15 mouse cellular contexts compared by ENCODE assay signal in the genomic region with DNA sequence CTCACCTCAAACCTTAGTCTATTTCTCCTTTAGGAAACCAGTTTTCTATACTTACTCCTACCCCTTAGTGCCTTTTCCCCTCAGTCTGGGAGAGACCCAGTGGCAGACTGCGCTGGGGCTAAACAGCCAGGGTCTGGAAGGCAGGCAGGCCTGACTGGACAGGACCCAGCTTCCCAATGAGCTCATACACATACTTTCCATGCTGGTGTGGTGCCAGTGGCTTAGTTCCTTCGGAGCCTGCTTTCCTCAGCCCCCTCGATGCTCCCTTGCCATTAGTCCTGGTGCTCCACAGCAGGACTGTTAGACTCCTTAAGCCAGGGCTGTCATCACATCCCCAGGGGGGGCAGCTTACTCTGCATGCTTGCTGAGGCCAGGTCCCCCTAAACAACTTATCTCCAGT. TPM values are rescaled to one million over a fixed set of nuclear protein-coding genes. Genes with fewer than 3 reads are reported as not detected.
DNase-seq lines count a peak whose midpoint lies in the region; ATAC-seq and TF ChIP-seq lines count a peak whose summit lies in the region.
"Had no signal": no experiment of that assay in that cellular context is flagged by ENCODE, and none has a peak within 500 bp of the region (broad histone marks: within the 10 kb centered on the region; RNA-seq: fewer than 3 reads in every experiment).

No protein-coding gene starts in this region.

- H3K9me3 ChIP-seq in liver, embryonic 11.5 days (ENCODE audit: control insufficient read depth, low read length), result no peaks in the 10 kb centered on the region
- no peaks in the 10 kb centered on the region for H3K9me3 ChIP-seq in liver, postnatal 0 days (ENCODE audit: low read length)
- H3K9me3 ChIP-seq in limb, embryonic 14.5 days (ENCODE audit: control insufficient read depth, low read length), result no peaks in the 10 kb centered on the region
- H3K9me3 ChIP-seq: neural tube, embryonic 15.5 days had no signal

- TF ChIP-seq EP300 in liver, postnatal 0 days (IDR thresholded peaks at IDR 0.05; ENCODE audit: low read depth), result no peak

- peak overlapping the region; percentile 35 for H3K9ac ChIP-seq in liver, embryonic 11.5 days (ENCODE audit: low read depth, low read length)
- H3K9ac ChIP-seq in liver, postnatal 0 days (replicated peaks), result no peak overlapping the region
- no peak overlapping the region for H3K9ac ChIP-seq in limb, embryonic 14.5 days (ENCODE audit: low read depth, low read length, severe bottlenecking)
- H3K9ac ChIP-seq: neural tube, embryonic 15.5 days had no signal

- no peak overlapping the region for H3K4me3 ChIP-seq in cerebellum, adult 2 months (replicated peaks; ENCODE audit: insufficient read depth, low read depth, low read length)
- no peak overlapping the region for H3K4me3 ChIP-seq in liver, embryonic 11.5 days (ENCODE audit: low read depth, low read length)
- no peak overlapping the region for H3K4me3 ChIP-seq in liver, postnatal 0 days (ENCODE audit: low read depth, low read length)
- H3K4me3 ChIP-seq in limb, embryonic 14.5 days (replicated peaks; ENCODE audit: low read length), result no peak overlapping the region
- H3K4me3 ChIP-seq: neural tube, embryonic 15.5 days had no signal

- peak overlapping the region; percentile 5; the same call in 1 of the 2 replicates for H3K4me2 ChIP-seq in liver, embryonic 11.5 days
- H3K4me2 ChIP-seq in liver, postnatal 0 days (ENCODE audit: low read depth, low read length), result no peak overlapping the region
- H3K4me2 ChIP-seq in limb, embryonic 14.5 days (replicated peaks; ENCODE audit: low read depth, low read length, severe bottlenecking), result no peak overlapping the region
- H3K4me2 ChIP-seq: neural tube, embryonic 15.5 days had no signal

- no peak for TF ChIP-seq CTCF in cerebellum, adult 2 months (IDR thresholded peaks at IDR 0.05; ENCODE audit: borderline replicate concordance, insufficient read depth, low read depth, low read length)
- TF ChIP-seq CTCF in liver, postnatal 0 days (IDR thresholded peaks at IDR 0.05; ENCODE audit: low read depth), result no peak

- 35% methylated on average over 3 of the region's 3 CpGs for WGBS in cerebellum, adult 2 months
- WGBS in liver, embryonic 11.5 days, result 45% methylated on average over 3 of the region's 3 CpGs
- WGBS in liver, postnatal 0 days (ENCODE audit: insufficient replicate concordance), result 64% methylated on average over 3 of the region's 3 CpGs
- 58% methylated on average over 3 of the region's 3 CpGs for WGBS in limb, embryonic 14.5 days

- no peak for TF ChIP-seq POLR2A in cerebellum, adult 2 months (IDR thresholded peaks at IDR 0.05; ENCODE audit: borderline replicate concordance, insufficient read depth, low read length)
- no peak for TF ChIP-seq POLR2A in limb, embryonic 14.5 days (IDR thresholded peaks at IDR 0.05; ENCODE audit: borderline replicate concordance, extremely low read depth, insufficient read depth, insufficient read length)

- DNase-seq in cerebellum, postnatal 10 days, result peak; percentile 41 to 48
- DNase-seq in cerebellum, adult 2 months, result no peak
- DNase-seq in liver, embryonic 11.5 days (ENCODE audit: low spot score), result no peak
- no peak for DNase-seq in liver, postnatal 0 days
- DNase-seq in adipocyte (ENCODE audit: low spot score), result peak; percentile 55
- peak; percentile 63 for DNase-seq in limb, embryonic 14.5 days (ENCODE audit: low spot score)
- no peak for DNase-seq in embryo, embryonic 10.5 days (ENCODE audit: low spot score)
- DNase-seq: cerebellum, adult 18-20 months; left cerebral cortex, postnatal 4 days; right cerebral cortex, adult 18-20 months; thymus, adult 2 months had no signal

- 0 out of 2 replicates have a peak, but pooled peaks cover 3% of the 10 kb centered on the region for H3K36me3 ChIP-seq in liver, embryonic 11.5 days (ENCODE audit: control insufficient read depth, insufficient read depth, low read length)
- H3K36me3 ChIP-seq in liver, postnatal 0 days (replicated peaks; ENCODE audit: insufficient read depth, low read length), result no peaks in the 10 kb centered on the region; the same call in none of the 2 replicates
- peaks cover 15% of the 10 kb centered on the region for H3K36me3 ChIP-seq in limb, embryonic 14.5 days (ENCODE audit: control insufficient read depth, insufficient read depth, low read length)
- H3K36me3 ChIP-seq: neural tube, embryonic 15.5 days had no signal

- no peaks in the 10 kb centered on the region for H3K27me3 ChIP-seq in cerebellum, adult 2 months (ENCODE audit: control insufficient read depth, insufficient read depth, low read length)
- peaks cover 4% of the 10 kb centered on the region; the same call in 1 of the 2 replicates for H3K27me3 ChIP-seq in liver, embryonic 11.5 days (replicated peaks; ENCODE audit: control insufficient read depth, insufficient read depth, low read length)
- no peaks in the 10 kb centered on the region for H3K27me3 ChIP-seq in liver, postnatal 0 days (ENCODE audit: insufficient read depth, low read length)
- no peaks in the 10 kb centered on the region for H3K27me3 ChIP-seq in limb, embryonic 14.5 days (ENCODE audit: control insufficient read depth, insufficient read depth, low read length)
- H3K27me3 ChIP-seq: neural tube, embryonic 15.5 days had no signal

- ATAC-seq in liver, embryonic 11.5 days (replicated peaks; ENCODE audit: low FRiP score), result peak; percentile 27
- ATAC-seq in liver, postnatal 0 days, result no peak
- no peak for ATAC-seq in limb, embryonic 14.5 days (ENCODE audit: low FRiP score, low read depth)
- ATAC-seq in granulocyte monocyte progenitor cell, adult 5-6 weeks (replicated peaks; ENCODE audit: poor library complexity, severe bottlenecking), result no peak
- ATAC-seq: hindbrain, postnatal 0 days had no signal

- H3K27ac ChIP-seq in cerebellum, adult 2 months (ENCODE audit: insufficient read depth, low read length), result no peak overlapping the region
- no peak overlapping the region for H3K27ac ChIP-seq in liver, embryonic 11.5 days (ENCODE audit: low read depth, low read length)
- H3K27ac ChIP-seq in liver, postnatal 0 days (ENCODE audit: low read depth), result no peak overlapping the region
- no peak overlapping the region for H3K27ac ChIP-seq in limb, embryonic 14.5 days (replicated peaks; ENCODE audit: low read depth, low read length)
- H3K27ac ChIP-seq: hindbrain, postnatal 0 days; macrophage; neural tube, embryonic 15.5 days had no signal

- no peaks in the 10 kb centered on the region for H3K4me1 ChIP-seq in cerebellum, adult 2 months (ENCODE audit: control insufficient read depth, insufficient read depth, low read length)
- H3K4me1 ChIP-seq in liver, embryonic 11.5 days (replicated peaks; ENCODE audit: control insufficient read depth, insufficient read depth, low read length), result peaks cover 20% of the 10 kb centered on the region
- peaks cover 3% of the 10 kb centered on the region for H3K4me1 ChIP-seq in liver, postnatal 0 days (ENCODE audit: insufficient read depth)
- peaks cover 25% of the 10 kb centered on the region for H3K4me1 ChIP-seq in limb, embryonic 14.5 days (ENCODE audit: control insufficient read depth, insufficient read depth, low read length)

RNA-seq across cellular contexts. Expression of gene Mmp14, which starts 14.1 kb away (rescaled TPM):
- 14.9 and 15.9 TPM in 2 replicates for polyA plus RNA-seq in cerebellum, adult 2 months (2012; rRNA removed)
- polyA plus RNA-seq in liver, embryonic 11.5 days (2014; fragmentation: Nextera tagmentation; extraction: Ambion mirVana), result 56.6 and 57.6 TPM in 2 replicates
- 38.1 and 39.8 TPM in 2 replicates for polyA plus RNA-seq in liver, postnatal 0 days (2015; fragmentation: Nextera tagmentation; extraction: Ambion mirVana)
- 385 and 418 TPM in 2 replicates for polyA plus RNA-seq in limb, embryonic 14.5 days (2012; rRNA removed)
- 251 and 273 TPM in 2 replicates for polyA plus RNA-seq in limb, embryonic 14.5 days (2014; fragmentation: Nextera tagmentation; extraction: Ambion mirVana)
- not detected in 2 replicates for total RNA-seq in granulocyte monocyte progenitor cell, adult 5-6 weeks (2014; fragmentation: Nextera tagmentation)
- total RNA-seq in granulocyte monocyte progenitor cell, adult 5-6 weeks (2017), result not detected in 2 replicates

RNA-seq across cellular contexts. Expression of gene Lrp10, which starts 18.5 kb away (rescaled TPM):
- 48.1 and 48.6 TPM in 2 replicates for polyA plus RNA-seq in cerebellum, adult 2 months (2012; rRNA removed)
- 38.6 and 41.3 TPM in 2 replicates for polyA plus RNA-seq in liver, embryonic 11.5 days (2014; fragmentation: Nextera tagmentation; extraction: Ambion mirVana)
- polyA plus RNA-seq in liver, postnatal 0 days (2015; fragmentation: Nextera tagmentation; extraction: Ambion mirVana), result 20.9 and 25.3 TPM in 2 replicates
- polyA plus RNA-seq in limb, embryonic 14.5 days (2012; rRNA removed), result 45.7 and 55.7 TPM in 2 replicates
- polyA plus RNA-seq in limb, embryonic 14.5 days (2014; fragmentation: Nextera tagmentation; extraction: Ambion mirVana), result 40.7 and 40.9 TPM in 2 replicates
- 37.3 and 41.5 TPM in 2 replicates for total RNA-seq in granulocyte monocyte progenitor cell, adult 5-6 weeks (2014; fragmentation: Nextera tagmentation)
- 20.0 and 23.7 TPM in 2 replicates for total RNA-seq in granulocyte monocyte progenitor cell, adult 5-6 weeks (2017)

RNA-seq across cellular contexts. Expression of gene Mrpl52, which starts 18.8 kb away (rescaled TPM):
- polyA plus RNA-seq in cerebellum, adult 2 months (2012; rRNA removed), result 130 and 136 TPM in 2 replicates
- polyA plus RNA-seq in liver, embryonic 11.5 days (2014; fragmentation: Nextera tagmentation; extraction: Ambion mirVana), result 309 and 329 TPM in 2 replicates
- 261 and 284 TPM in 2 replicates for polyA plus RNA-seq in liver, postnatal 0 days (2015; fragmentation: Nextera tagmentation; extraction: Ambion mirVana)
- 167 and 216 TPM in 2 replicates for polyA plus RNA-seq in limb, embryonic 14.5 days (2012; rRNA removed)
- 228 and 265 TPM in 2 replicates for polyA plus RNA-seq in limb, embryonic 14.5 days (2014; fragmentation: Nextera tagmentation; extraction: Ambion mirVana)
- 63.7 and 100 TPM in 2 replicates for total RNA-seq in granulocyte monocyte progenitor cell, adult 5-6 weeks (2014; fragmentation: Nextera tagmentation)
- total RNA-seq in granulocyte monocyte progenitor cell, adult 5-6 weeks (2017), result 34.0 and 40.1 TPM in 2 replicates

RNA-seq across cellular contexts. Expression of gene Slc7a7, which starts 27.9 kb away (rescaled TPM):
- 1.4 and 1.5 TPM in 2 replicates for polyA plus RNA-seq in cerebellum, adult 2 months (2012; rRNA removed)
- 8.3 and 10.0 TPM in 2 replicates for polyA plus RNA-seq in liver, embryonic 11.5 days (2014; fragmentation: Nextera tagmentation; extraction: Ambion mirVana)
- polyA plus RNA-seq in liver, postnatal 0 days (2015; fragmentation: Nextera tagmentation; extraction: Ambion mirVana), result 5.0 and 5.1 TPM in 2 replicates
- 7.4 and 11.1 TPM in 2 replicates for polyA plus RNA-seq in limb, embryonic 14.5 days (2012; rRNA removed)
- 4.5 and 5.6 TPM in 2 replicates for polyA plus RNA-seq in limb, embryonic 14.5 days (2014; fragmentation: Nextera tagmentation; extraction: Ambion mirVana)
- 10.3 and 10.7 TPM in 2 replicates for total RNA-seq in granulocyte monocyte progenitor cell, adult 5-6 weeks (2014; fragmentation: Nextera tagmentation)
- total RNA-seq in granulocyte monocyte progenitor cell, adult 5-6 weeks (2017), result 3.0 and 3.1 TPM in 2 replicates

RNA-seq across cellular contexts. Expression of gene Rem2, which starts 30.4 kb away (rescaled TPM):
- 13.0 and 14.4 TPM in 2 replicates for polyA plus RNA-seq in cerebellum, adult 2 months (2012; rRNA removed)
- polyA plus RNA-seq in liver, embryonic 11.5 days (2014; fragmentation: Nextera tagmentation; extraction: Ambion mirVana), result 0.29 and 0.78 TPM in 2 replicates
- polyA plus RNA-seq in liver, postnatal 0 days (2015; fragmentation: Nextera tagmentation; extraction: Ambion mirVana), result 0.66 and 0.87 TPM in 2 replicates
- polyA plus RNA-seq in limb, embryonic 14.5 days (2012; rRNA removed), result 1.7 TPM in 2 replicates
- 1.4 and 2.1 TPM in 2 replicates for polyA plus RNA-seq in limb, embryonic 14.5 days (2014; fragmentation: Nextera tagmentation; extraction: Ambion mirVana)
- total RNA-seq in granulocyte monocyte progenitor cell, adult 5-6 weeks (2014; fragmentation: Nextera tagmentation), result not detected in 2 replicates
- not detected in 2 replicates for total RNA-seq in granulocyte monocyte progenitor cell, adult 5-6 weeks (2017)
- polyA plus RNA-seq: macrophage had no signal

Comparison
In these comparisons a context has a peak if more than half of its experiments do, and no peak if none do; other contexts are left out.
1. DNase-seq: peak in cerebellum, postnatal 10 days (2 of 2), adipocyte (single experiment) and limb, embryonic 14.5 days (single experiment); none in cerebellum, adult 2 months (0 of 2), liver, embryonic 11.5 days (single experiment), liver, postnatal 0 days (single experiment) and embryo, embryonic 10.5 days (single experiment).